Mouse (Mus musculus) T-helper 1 cell (primary cell): ENCODE results near the gene Il12b.

Experiments used
- in situ Hi-C: fragments of 300-600 bp; cut with MboI, MseI; formaldehyde crosslinking; loops from one replicate; pipeline ENCODE4 v1.15.1; 2025; ENCODE audit warnings: high pct_unique_total_duplicates

Gene Il12b

DNA sequence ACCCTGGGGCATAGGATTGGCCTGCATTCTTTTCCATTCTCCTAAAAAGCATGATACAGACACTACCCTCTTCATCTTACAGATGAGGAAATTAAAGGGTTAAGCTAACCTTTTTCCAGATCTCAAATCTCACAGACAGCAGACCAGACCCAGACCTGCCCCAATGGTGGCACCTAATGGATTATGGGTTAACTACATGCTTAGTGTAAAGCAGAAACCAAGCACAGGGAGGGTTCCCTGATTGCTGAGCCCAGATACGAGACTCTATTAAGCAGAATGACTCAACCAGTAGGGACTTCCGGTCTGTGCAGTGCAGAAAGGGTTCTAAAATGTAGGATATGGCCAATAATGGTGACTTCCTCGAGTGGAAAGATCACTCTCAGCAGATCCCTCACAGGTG, 10.6 kb downstream of the Il12b start:
- in situ Hi-C loops = no loop called here

DNA sequence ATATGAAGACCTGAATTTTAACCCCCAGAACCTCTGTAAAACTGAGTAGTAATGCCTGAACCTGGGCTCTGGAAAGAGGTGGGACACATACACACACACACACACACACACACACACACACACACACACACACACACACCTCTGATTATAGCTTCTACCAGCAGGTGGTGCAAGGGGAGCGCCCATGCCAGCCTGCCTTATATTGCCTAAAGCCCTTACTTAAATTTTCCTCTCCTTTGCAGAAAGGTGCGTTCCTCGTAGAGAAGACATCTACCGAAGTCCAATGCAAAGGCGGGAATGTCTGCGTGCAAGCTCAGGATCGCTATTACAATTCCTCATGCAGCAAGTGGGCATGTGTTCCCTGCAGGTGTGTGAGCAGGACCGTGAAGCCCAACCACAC, 12.4 kb downstream of the Il12b start:
- in situ Hi-C loops = no loop called here

DNA sequence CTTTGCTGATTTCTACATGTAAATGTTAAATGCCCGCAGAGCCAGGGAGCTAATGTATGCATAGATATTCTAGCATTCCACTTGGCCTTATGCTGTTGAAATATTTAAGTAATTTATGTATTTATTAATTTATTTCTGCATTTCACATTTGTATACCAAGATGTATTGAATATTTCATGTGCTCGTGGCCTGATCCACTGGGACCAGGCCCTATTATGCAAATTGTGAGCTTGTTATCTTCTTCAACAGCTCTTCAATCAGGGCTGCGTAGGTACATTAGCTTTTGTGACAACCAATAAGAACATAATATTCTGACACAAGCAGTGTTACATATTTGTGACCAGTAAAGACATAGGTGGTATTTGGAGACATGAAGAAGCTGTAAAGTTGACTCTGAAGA, 13.5 kb downstream of the Il12b start:
- in situ Hi-C loops = no loop called here

DNA sequence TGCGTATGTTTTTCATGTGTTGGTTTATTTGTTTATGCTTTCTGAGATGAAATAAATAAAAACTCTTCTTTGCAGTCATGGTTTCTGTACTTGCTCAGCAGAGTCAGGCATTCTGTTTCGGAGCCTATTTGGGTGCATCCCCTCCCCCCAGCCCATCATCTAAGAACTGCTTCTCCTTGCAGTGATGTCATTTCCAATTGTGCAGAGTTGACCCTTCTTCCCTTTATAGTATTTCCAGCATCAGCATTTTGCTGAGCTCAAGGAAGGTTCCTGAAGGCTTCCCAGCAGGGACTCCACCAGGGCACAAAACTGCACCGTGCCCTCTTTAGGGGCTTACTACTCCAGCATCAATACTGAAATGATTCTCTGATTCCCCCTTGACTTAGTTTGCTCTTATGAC, 14.7 kb downstream of the Il12b start:
- in situ Hi-C loops = no loop called here

DNA sequence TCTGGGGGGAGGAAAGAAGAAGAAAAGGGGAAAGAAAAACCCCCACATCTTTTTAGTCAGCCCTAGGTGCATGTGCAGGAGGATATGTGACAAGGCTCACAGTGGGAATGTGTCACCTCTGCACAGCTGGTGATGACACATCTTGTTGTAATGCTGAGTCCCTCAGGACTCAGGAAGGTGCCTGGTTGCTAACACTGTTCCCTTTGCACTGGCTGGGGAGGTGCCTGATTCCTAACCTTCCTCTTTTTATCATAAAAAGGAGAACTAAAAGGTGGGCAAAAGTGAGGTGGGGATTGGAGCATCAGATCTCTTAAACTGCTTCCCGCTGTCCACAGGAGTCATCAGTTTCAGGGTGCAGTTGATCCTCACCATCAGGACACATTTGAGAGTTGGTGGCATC, 17.5 kb downstream of the Il12b start:
- in situ Hi-C loops = no loop called here

DNA sequence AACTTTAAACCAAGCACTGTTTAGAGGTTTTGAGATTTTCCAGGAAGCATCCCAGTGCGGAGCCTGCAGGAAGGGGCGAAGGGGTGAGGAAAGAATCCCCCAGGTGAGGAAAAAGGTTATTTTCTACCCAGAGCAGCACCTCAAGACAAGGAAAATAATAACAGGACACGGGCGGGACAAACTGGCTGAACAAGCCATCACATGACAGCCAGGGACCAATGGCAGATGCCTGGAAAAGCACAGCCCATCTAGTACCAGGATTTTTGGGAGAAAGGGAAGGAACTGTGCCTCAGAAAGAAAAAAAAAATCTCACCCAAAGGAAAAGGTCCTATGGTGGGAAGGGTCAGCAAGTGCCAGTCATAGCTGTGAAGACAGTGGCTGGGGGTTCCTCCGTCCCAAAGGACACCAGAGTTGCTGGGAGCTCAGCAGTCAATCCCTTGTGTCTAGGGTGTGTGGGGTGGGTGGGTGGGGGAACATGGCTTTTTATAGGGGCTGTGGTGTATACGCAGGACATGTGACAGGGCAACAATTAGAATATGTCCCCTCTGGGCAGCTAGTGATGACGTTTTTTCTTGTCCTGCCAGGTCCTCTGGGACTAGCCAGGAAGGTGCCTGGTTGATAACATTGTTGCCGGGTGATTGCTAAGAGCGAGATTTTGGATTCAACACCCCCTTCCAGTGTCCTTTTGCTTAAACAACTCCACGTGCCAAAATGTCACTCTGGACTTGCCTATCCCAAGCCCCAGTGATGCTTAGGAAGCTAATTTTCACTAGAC, 22.7 kb downstream of the Il12b start:
- in situ Hi-C loops = no loop called here

DNA sequence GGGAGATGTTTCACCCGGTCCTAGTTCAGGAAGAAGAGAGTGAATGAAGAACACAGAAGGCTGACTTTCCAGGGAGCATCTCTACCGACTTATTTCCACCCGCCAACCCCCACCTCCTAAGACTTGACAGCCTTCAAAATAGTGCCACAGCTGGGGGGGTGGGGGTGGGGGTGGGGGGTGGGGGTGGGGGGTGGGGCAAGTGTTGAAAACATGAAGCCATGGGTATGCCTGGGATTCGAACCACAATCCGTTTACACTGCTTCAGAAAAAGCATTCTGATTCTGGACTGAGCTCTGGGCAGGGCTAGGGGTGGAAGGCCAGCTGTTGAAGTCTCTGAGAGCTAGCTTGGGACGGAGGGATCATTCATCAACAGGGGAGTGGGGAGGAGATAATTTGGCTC, 23.4 kb downstream of the Il12b start:
- in situ Hi-C loops = no loop called here

DNA sequence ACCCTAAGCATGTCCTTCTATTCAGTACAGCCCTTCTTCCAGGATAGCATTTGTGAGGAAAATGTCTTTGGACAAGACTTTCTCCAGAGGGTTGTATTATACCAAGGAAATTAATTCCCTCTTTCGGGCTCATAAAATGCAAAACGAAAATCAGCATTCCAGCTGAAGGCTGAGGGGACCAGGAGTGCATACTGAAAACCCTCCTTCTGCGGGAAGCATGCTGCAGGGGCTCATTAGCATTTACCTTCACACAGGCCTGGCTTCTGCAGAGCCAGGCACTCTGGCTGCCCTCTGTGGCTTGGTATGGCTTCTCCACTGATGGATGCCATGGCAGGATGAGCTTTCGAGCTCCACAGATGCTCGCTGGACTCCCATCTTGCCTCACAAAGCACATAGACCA, 24.1 kb downstream of the Il12b start:
- in situ Hi-C loops = no loop called here

DNA sequence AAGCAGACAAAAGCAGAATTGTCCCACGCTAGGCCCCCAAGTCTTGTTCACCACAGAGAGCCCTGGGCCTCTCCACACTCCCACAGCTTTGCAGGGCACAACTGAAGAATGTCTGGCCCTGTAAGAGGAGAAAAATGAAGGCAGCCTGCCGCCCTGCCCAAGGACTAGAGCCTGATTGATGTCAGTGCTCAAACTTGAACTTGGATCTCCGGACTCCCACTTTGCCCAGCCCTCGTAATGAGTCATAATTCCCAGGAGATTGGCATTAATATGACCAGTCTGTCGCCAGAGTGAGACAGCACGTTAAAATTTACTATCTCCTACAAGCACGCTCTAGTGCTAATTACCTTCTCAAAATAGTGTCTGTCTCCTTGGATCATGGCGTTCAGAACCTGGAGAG, 25.1 kb downstream of the Il12b start:
- in situ Hi-C loops = no loop called here

DNA sequence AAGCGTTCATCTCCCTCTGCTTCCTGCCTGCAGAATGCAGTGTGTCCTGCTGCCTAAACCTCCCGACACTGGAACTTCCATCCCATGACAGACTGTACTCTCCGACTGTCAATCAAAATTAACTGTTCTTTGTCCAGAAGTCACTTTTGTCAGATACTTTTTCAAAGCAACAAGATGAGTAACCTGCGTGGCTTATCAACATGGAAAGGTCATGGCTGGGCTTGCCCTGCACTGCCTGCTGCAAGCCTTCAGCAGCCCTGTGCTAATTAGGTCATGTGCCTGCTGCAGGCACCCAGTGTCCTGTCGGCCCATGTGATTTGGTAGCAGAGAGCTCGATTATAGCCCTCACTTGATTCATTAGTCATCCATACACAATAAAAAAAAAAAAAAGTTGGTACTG, 25.8 kb downstream of the Il12b start:
- in situ Hi-C loops = no loop called here

DNA sequence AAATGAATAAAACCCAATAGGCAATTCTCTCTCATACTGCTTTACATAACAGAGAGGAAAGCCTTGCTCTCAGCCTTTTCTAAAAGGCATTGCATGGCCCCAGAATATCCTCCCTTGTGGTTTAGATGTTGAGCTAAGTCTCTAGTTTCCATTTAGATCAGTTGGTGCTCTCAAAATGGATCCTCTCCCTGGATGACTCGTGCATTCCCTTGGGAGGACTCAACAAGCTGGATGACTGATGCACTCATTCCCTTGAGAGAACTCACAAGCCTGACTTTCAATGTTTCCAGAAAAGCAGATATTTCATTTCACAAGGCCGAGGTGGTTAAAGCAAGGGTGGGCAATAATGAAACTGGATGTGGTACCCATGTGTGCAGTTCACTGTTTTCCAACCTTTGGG, 28.1 kb downstream of the Il12b start:
- in situ Hi-C loops = no loop called here

DNA sequence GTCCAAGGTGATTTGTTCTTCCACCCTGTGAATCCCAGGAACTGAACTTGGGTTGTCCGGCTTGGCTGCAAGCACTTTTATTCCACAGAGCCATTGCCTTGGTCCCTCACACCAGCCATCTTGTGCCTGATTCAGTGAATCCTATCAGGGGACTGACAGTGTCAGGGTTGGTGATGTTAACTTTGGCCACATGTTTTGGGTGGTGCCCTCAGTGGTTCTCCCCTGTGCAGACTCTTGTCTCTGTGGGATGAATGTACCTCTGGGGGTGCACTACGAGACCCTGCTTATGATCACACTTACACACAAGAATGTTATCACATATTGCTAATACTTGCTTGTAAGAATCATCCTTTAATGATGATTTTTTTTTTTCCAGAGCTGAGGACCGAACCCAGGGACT, 30.2 kb downstream of the Il12b start:
- in situ Hi-C loops = no loop called here

DNA sequence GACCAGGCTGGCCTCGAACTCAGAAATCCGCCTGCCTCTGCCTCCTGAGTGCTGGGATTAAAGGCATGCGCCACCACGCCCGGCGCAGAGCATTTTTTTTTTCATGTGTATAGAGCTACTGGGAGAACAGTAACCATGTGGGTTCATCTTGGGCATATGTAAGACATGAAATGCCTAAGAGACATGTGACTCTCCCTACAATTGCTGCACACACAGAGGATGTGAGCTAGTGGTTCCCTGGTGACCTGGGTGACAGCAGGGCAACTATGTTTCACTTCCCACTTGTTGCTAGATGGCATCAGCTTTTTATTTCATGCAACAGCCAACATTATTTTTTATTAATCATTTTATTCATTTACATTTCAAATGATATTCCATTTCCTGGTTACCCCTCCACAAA, 37.9 kb downstream of the Il12b start:
- in situ Hi-C loops = no loop called here

DNA sequence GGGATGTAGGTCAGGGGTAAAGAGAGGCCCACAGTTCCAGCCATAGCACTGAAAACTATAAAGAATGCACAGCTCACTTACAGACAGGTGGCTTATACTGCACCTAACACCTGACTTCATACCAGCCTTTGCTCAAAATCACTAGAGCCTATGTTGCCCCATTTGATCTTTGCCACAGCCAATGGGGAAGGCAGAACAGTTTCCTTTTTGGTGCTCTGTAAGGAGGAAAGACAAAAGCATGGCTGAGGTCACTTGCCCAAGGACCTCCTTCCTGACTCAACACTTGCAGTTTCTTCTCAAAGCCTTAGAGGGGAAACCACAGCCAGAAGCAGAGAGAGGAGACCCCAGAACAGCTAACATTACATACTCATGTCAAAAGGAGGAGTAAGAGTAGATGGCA, 51.2 kb downstream of the Il12b start:
- in situ Hi-C loops = loop anchor here (25.0 kb wide), 1 partner anchor 689 kb away; no protein-coding TSS in a partner anchor

DNA sequence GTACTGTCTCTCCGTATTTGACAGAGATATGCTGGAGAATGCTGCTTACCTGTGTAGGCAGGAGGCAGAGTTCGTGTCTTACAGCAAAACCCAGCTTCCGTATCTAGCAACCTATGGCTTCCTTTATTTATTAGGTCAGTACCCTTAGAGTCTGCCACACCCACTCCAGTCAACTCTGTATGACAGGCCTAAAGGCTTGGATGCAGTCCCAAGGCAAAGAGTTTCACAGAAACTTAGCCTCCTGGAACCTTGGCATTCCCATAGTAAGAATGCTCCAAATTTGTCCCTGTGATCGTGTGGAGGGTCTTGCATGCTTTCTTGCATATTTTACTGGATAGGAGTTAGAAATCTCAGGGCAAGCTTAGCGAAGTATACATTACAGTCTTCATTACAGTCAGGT, 52.2 kb downstream of the Il12b start:
- in situ Hi-C loops = loop anchor here (25.0 kb wide), 1 partner anchor 690 kb away; no protein-coding TSS in a partner anchor

DNA sequence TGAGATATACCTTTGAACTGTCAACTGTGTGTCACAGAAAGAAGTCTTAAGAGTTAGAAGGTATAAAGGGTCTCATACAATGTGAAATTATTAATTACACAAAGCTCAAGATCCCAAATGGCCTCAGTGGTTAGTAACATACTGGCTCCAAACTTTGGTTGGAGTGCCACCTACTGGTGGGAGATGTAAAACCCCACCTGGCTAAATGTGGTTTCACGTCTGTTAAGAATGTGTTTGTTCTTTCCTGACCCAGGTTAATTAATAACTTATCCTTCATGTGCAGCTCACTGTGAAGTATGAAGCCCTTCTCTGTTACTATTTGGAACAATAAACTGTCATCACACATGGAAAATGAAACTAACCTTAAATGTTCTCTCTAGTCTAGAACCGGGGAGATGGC, 53.6 kb downstream of the Il12b start:
- in situ Hi-C loops = loop anchor here (25.0 kb wide), 1 partner anchor 691 kb away; no protein-coding TSS in a partner anchor

DNA sequence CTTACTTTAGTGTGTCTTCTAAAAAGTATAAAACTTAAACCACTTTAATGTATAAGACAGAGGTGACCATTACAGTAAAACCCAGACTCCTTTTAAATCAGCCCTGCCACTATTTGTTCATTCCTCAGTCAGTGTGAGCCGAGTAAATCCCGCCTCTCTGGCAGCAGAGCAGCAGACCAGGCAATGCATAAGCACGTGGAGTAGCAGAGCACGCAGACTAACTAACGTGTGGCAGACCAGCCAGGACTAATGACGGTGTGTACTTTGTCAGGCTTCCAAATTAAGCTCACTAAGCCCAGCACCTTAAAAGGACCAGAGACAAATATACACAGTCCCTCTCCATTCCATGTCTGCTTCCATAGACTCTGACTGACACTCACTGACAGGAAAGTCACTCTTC, 61.6 kb downstream of the Il12b start:
- in situ Hi-C loops = loop anchor here (25.0 kb wide), 1 partner anchor 699 kb away; no protein-coding TSS in a partner anchor
